Mouse (Mus musculus): ENCODE measurements at regions not wholly inside any gene's neighbourhood (a gene's known extent, or its start where the extent isn't known, plus 50 kb on each side); places are given as distances from the start of the nearest gene placed in this dataset.
A peak's percentile ranks its signal among the peaks of the same experiment; 100 is the strongest.

- TF ChIP-seq SIN3A (IDR thresholded peaks at IDR 0.05; ENCODE audit: low read length): no peak
- no peak for TF ChIP-seq TCF12 (IDR thresholded peaks at IDR 0.05; ENCODE audit: low read depth, low read length)
- TF ChIP-seq POLR2A (IDR thresholded peaks at IDR 0.05; ENCODE audit: low read depth, low read length): no peak
- peak; percentile 97 for TF ChIP-seq EP300 (IDR thresholded peaks at IDR 0.05; ENCODE audit: low read length)
- no peak for TF ChIP-seq POLR2AphosphoS2 (IDR thresholded peaks at IDR 0.05; ENCODE audit: low read depth, low read length)
- no peak for TF ChIP-seq CTCF (conservative IDR thresholded peaks at IDR 0.05 in 1 of 2, IDR thresholded peaks at IDR 0.05 in 1 of 2; ENCODE audit: low read depth in 2 of 2, low read length in 2 of 2)
- TF ChIP-seq MAX (IDR thresholded peaks at IDR 0.05; ENCODE audit: low read length): peak; percentile 30; the same call in 1 of the 2 replicates
- TF ChIP-seq IRF4 (IDR thresholded peaks at IDR 0.05; ENCODE audit: low read depth, low read length): peak; percentile 98
- peak; percentile 70; the same call in 1 of the 2 replicates for TF ChIP-seq JUND (conservative IDR thresholded peaks at IDR 0.05; ENCODE audit: low read depth, low read length)
- no peak for TF ChIP-seq RAD21 (IDR thresholded peaks at IDR 0.05; ENCODE audit: low read depth, low read length)
- TF ChIP-seq UBTF (IDR thresholded peaks at IDR 0.05; ENCODE audit: low read depth, low read length): no peak
Observed at GRCm38 (mm10) chr10:51181752-51182151, 287.2 kb downstream of the Sim1 start.
